Mouse (Mus musculus): ENCODE measurements at regions not wholly inside any gene's neighbourhood (a gene's known extent, or its start where the extent isn't known, plus 50 kb on each side); places are given as distances from the start of the nearest gene placed in this dataset.

- no peak for ATAC-seq (ENCODE audit: low TSS enrichment)
These were observed 863.8 kb downstream of the Nap1l3 start for GRCm38 (mm10) chrX:121533360-121533759.

- ATAC-seq (ENCODE audit: low TSS enrichment): no peak
These were observed 877.4 kb downstream of the Nap1l3 start for GRCm38 (mm10) chrX:121519830-121520229.

- 0 out of 2 replicates have a peak, but pooled peaks have one; percentile 31 for ATAC-seq (ENCODE audit: low TSS enrichment)
These were observed 899.5 kb downstream of the Nap1l3 start for GRCm38 (mm10) chrX:121497727-121498126.

DNA sequence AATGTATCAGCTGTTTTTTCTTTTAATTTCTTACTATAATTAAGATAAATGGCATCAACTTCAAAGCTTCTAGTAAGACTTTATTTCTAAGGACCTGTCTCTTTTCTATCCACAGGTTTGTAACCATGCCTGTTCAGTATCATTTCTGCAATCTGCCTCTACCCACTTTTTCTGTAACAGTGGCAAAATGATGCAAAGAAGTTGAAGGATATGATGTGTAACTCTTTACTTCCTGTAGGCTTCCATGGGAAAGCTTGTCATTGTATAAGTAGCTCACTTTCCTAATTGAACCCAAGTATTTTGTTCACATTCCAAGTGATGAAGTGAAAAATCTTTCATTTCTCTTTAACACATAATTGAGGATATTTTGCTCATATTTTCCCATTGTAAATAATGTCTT, 900.0 kb downstream of the Nap1l3 start:
- ATAC-seq (ENCODE audit: low TSS enrichment): no peak

DNA sequence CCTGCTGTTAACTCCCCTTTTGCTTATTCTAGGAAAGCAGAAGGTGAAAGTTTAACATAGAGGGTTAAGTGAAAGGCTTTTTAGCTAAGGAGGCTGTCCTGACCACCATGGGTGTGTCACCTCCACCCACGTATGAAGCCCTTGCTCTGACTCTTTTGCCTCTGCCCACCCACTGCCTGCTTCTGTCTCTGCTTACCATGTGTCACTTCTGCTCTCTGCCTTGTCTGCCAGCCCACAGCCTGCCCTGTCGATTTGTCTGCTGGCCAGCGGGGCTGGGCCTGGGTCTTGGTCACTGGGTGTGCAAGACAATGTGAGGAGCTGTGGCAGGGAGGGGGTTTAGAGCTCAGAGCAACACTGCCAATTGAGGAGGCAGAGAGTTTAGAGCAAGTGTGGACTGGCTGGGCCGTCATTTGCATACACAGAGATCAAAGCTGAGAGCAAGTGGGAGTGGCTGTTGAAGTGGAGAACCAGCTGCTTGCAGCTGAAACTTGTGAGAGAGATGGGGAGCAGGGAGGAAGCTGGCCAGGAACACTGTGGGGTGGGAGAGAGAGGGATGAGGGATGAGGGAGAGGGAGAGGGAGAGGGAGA, 917.7 kb downstream of the Nap1l3 start:
- ATAC-seq (ENCODE audit: low TSS enrichment): no peak

DNA sequence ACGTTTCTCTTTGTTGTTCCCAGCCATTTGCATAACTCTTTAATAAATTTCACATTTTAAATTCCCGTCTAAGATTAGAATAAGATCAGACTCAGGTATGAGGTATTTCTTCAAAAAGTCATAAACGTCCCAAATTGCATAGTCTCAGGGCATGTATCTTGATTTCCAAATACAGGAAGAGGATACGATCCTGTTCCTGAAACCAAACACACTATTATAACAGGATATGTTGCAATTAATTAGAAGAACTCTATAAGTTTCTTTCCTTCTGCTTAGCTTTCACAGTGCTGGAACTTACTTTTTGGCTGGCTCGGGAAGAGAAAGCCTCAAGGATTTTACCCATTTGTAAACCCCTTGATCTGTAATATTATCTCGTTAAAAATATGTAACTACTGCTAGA, 968.1 kb downstream of the Nap1l3 start:
- ATAC-seq (ENCODE audit: low TSS enrichment): no peak

Data from frontal cortex, adult (tissue).